Mouse (Mus musculus): Measurements from ENCODE around the gene Mospd3.

DNA sequence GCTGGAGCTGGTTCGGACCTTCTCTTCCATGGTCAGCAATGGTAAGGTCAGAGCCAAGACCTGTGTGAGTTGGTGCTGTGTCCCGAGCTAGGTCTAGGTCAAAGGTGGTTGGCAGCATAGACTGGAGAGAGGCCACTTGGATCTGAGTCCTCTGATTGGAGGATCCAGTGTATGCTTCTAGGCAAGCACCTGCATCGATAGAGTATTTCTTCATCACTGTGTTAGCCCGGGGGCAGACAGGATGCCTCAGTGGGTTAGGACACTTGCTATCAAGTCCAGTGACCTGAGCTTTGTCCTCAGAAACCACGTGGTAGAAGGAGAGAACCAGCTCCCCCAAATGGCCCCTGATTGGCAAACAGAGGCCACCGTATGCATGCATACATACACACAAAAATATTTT lies 20.6 kb downstream of the Mospd3 start:
- no peak for TF ChIP-seq CTCF (IDR thresholded peaks at IDR 0.05; ENCODE audit: extremely low read depth, insufficient read depth, low read length)
- TF ChIP-seq POLR2A (IDR thresholded peaks at IDR 0.05; ENCODE audit: extremely low read depth, insufficient read depth, low read length) = no peak

Measured in cortical plate, adult 2 months (tissue).